26 mouse cellular contexts compared by ENCODE assay signal in the genomic region with DNA sequence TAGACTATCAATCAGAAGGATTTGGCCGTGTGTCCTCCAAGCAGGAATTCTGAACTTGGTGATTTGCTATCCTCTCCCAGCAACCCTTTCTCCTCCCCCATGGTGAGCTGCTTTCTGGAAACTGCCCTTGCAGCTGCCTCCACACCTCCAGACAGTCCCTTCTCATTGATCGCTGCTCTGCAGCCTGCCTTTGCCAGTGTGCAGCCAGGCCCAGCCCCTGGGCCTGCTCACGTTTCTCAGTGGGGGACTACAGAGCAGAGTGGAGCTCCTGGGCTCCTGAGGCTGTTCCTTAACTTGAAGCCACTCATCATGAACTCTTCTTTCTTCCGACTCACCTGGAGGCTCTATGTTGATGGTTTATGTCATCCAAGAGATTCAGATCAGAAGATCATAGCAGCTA. TPM values are rescaled to one million over a fixed set of nuclear protein-coding genes. Genes with fewer than 3 reads are reported as not detected.
DNase-seq lines count a peak whose midpoint lies in the region; ATAC-seq lines count a peak whose summit lies in the region.
"Had no signal": no experiment of that assay in that cellular context is flagged by ENCODE, and none has a peak within 500 bp of the region (broad histone marks: within the 10 kb centered on the region; RNA-seq: fewer than 3 reads in every experiment).

No protein-coding gene starts in this region.

- no peak overlapping the region for H3K4me3 ChIP-seq in heart, embryonic 10.5 days
- no peak overlapping the region for H3K4me3 ChIP-seq in hindbrain, embryonic 14.5 days (replicated peaks; ENCODE audit: low read length)
- no peak overlapping the region for H3K4me3 ChIP-seq in hindbrain, embryonic 10.5 days
- no peak overlapping the region for H3K4me3 ChIP-seq in limb, embryonic 12.5 days (replicated peaks)
- H3K4me3 ChIP-seq: intestine, embryonic 15.5 days; layer of hippocampus, adult 2 months; lung, embryonic 15.5 days; midbrain, embryonic 13.5 days; myocyte had no signal

- no peak for ATAC-seq in hindbrain, embryonic 14.5 days (ENCODE audit: low FRiP score)
- ATAC-seq in limb, embryonic 12.5 days (ENCODE audit: insufficient number of reproducible peaks, insufficient read depth, low FRiP score, low TSS enrichment, low read depth): peak; percentile 54; the same call in 1 of the 2 replicates
- ATAC-seq: activated CD4-positive, CD25-positive, alpha-beta regulatory T cell, adult 4 months; intestine, embryonic 15.5 days had no signal

- no peak overlapping the region for H3K4me2 ChIP-seq in hindbrain, embryonic 14.5 days (replicated peaks)
- H3K4me2 ChIP-seq in limb, embryonic 12.5 days: 0 out of 2 replicates have a peak overlapping the region, but pooled peaks have one; percentile 15
- H3K4me2 ChIP-seq: intestine, embryonic 15.5 days; lung, embryonic 15.5 days; midbrain, embryonic 13.5 days had no signal

- WGBS in heart, embryonic 10.5 days: 64% methylated on average over 4 of the region's 4 CpGs
- 48% methylated on average over 4 of the region's 4 CpGs for WGBS in hindbrain, embryonic 14.5 days
- 62% methylated on average over 4 of the region's 4 CpGs for WGBS in hindbrain, embryonic 10.5 days
- 34% methylated on average over 4 of the region's 4 CpGs for WGBS in limb, embryonic 12.5 days

- H3K27me3 ChIP-seq in heart, embryonic 10.5 days (ENCODE audit: insufficient read depth, poor library complexity, severe bottlenecking): no peaks in the 10 kb centered on the region
- H3K27me3 ChIP-seq in hindbrain, embryonic 14.5 days (ENCODE audit: control insufficient read depth, insufficient read depth, low read length): no peaks in the 10 kb centered on the region
- no peaks in the 10 kb centered on the region for H3K27me3 ChIP-seq in hindbrain, embryonic 10.5 days (ENCODE audit: insufficient read depth, poor library complexity, severe bottlenecking)
- H3K27me3 ChIP-seq in limb, embryonic 12.5 days: no peaks in the 10 kb centered on the region
- H3K27me3 ChIP-seq: intestine, embryonic 15.5 days; lung, embryonic 15.5 days; midbrain, embryonic 13.5 days had no signal

- no peak for DNase-seq in heart, embryonic 10.5 days (ENCODE audit: low spot score)
- no peak for DNase-seq in heart, adult 8-10 months (ENCODE audit: low spot score)
- no peak for DNase-seq in hindbrain, embryonic 14.5 days (ENCODE audit: low spot score)
- no peak for DNase-seq in hindbrain, embryonic 10.5 days (ENCODE audit: low spot score)
- peak; percentile 50 for DNase-seq in forelimb bud, embryonic 11.5 days (ENCODE audit: low read depth, low spot score)
- DNase-seq in cerebellum, postnatal 25 days: no peak
- DNase-seq in adrenal gland, adult (ENCODE audit: inconsistent age in 2 of 2, low spot score in 1 of 2): no peak
- DNase-seq: adrenal gland, postnatal 14 days; cerebellum, adult 11-12 months; cerebellum, postnatal 14 days; embryo, embryonic 11 days; kidney, postnatal 10 days; left cerebral cortex, postnatal 4 days; right cerebral cortex, adult 18-20 months; thymus, postnatal 14 days had no signal

- H3K9ac ChIP-seq in hindbrain, embryonic 14.5 days: no peak overlapping the region
- H3K9ac ChIP-seq in limb, embryonic 12.5 days (replicated peaks): no peak overlapping the region
- H3K9ac ChIP-seq: intestine, embryonic 15.5 days; liver, embryonic 14.5 days; lung, embryonic 15.5 days; midbrain, embryonic 13.5 days had no signal

- H3K36me3 ChIP-seq in heart, embryonic 10.5 days: peaks cover 26% of the 10 kb centered on the region
- no peaks in the 10 kb centered on the region for H3K36me3 ChIP-seq in hindbrain, embryonic 14.5 days (replicated peaks; ENCODE audit: control insufficient read depth, insufficient read depth)
- H3K36me3 ChIP-seq in hindbrain, embryonic 10.5 days: peaks cover 44% of the 10 kb centered on the region
- peaks cover 17% of the 10 kb centered on the region; the same call in 1 of the 2 replicates for H3K36me3 ChIP-seq in limb, embryonic 12.5 days
- H3K36me3 ChIP-seq: intestine, embryonic 15.5 days; lung, embryonic 15.5 days; midbrain, embryonic 13.5 days had no signal

- peaks cover 46% of the 10 kb centered on the region for H3K4me1 ChIP-seq in heart, embryonic 10.5 days
- peaks cover 11% of the 10 kb centered on the region for H3K4me1 ChIP-seq in hindbrain, embryonic 14.5 days (replicated peaks; ENCODE audit: control insufficient read depth, insufficient read depth, low read length)
- H3K4me1 ChIP-seq in hindbrain, embryonic 10.5 days (replicated peaks): peaks cover 17% of the 10 kb centered on the region
- peaks cover 58% of the 10 kb centered on the region for H3K4me1 ChIP-seq in limb, embryonic 12.5 days (replicated peaks)
- H3K4me1 ChIP-seq: intestine, embryonic 15.5 days; lung, embryonic 15.5 days had no signal

- H3K9me3 ChIP-seq in heart, embryonic 10.5 days: no peaks in the 10 kb centered on the region
- H3K9me3 ChIP-seq in hindbrain, embryonic 14.5 days (ENCODE audit: control insufficient read depth, low read length): no peaks in the 10 kb centered on the region
- no peaks in the 10 kb centered on the region for H3K9me3 ChIP-seq in hindbrain, embryonic 10.5 days
- peaks cover 4% of the 10 kb centered on the region; the same call in 1 of the 2 replicates for H3K9me3 ChIP-seq in limb, embryonic 12.5 days
- H3K9me3 ChIP-seq: G1E; intestine, embryonic 15.5 days; lung, embryonic 15.5 days; midbrain, embryonic 13.5 days had no signal

- peak overlapping the region; percentile 42; the same call in 1 of the 2 replicates for H3K27ac ChIP-seq in heart, embryonic 10.5 days
- H3K27ac ChIP-seq in hindbrain, embryonic 14.5 days: 0 out of 2 replicates have a peak overlapping the region, but pooled peaks have one; percentile 3
- no peak overlapping the region for H3K27ac ChIP-seq in hindbrain, embryonic 10.5 days
- H3K27ac ChIP-seq in limb, embryonic 12.5 days: peak overlapping the region; percentile 91
- H3K27ac ChIP-seq: intestine, embryonic 15.5 days; layer of hippocampus, adult 2 months; liver, embryonic 14.5 days; lung, embryonic 15.5 days; macrophage; midbrain, embryonic 13.5 days had no signal

RNA-seq across cellular contexts. Expression of a gene that starts 38.0 kb away (rescaled TPM):
- 11.0 and 15.9 TPM in 2 replicates for polyA plus RNA-seq in heart, embryonic 10.5 days (2016; fragmentation: Nextera tagmentation; extraction: Ambion mirVana)
- 10 to 100 TPM; 25.5 to 40.5 (median 31.9) TPM for total RNA-seq in heart, adult 8-10 months (2022)
- polyA plus RNA-seq in hindbrain, embryonic 14.5 days (2014; fragmentation: Nextera tagmentation; extraction: Ambion mirVana): 2.3 and 2.4 TPM in 2 replicates
- 0.11 and 0.18 TPM in 2 replicates for polyA plus RNA-seq in hindbrain, embryonic 10.5 days (2016; fragmentation: Nextera tagmentation; extraction: Ambion mirVana)
- 2.1 and 3.7 TPM in 2 replicates for polyA plus RNA-seq in limb, embryonic 12.5 days (2016; fragmentation: Nextera tagmentation; extraction: Ambion mirVana)
- total RNA-seq: G1E; granulocyte monocyte progenitor cell, adult 5-6 weeks had no signal
- polyA plus RNA-seq: activated CD4-positive, CD25-positive, alpha-beta regulatory T cell, adult 4 months; G1E; macrophage had no signal
